Mouse (Mus musculus) spleen, postnatal 10 days (tissue): ENCODE data around the gene S1pr3.

ENCODE experiments used
- DNase-seq, 2 experiments: peaks; one replicate each; pipeline ENCODE4 v3.0.0; 2021 to 2022; ENCODE audit warnings: low spot score in 2 of 2

The S1pr3 gene

DNA sequence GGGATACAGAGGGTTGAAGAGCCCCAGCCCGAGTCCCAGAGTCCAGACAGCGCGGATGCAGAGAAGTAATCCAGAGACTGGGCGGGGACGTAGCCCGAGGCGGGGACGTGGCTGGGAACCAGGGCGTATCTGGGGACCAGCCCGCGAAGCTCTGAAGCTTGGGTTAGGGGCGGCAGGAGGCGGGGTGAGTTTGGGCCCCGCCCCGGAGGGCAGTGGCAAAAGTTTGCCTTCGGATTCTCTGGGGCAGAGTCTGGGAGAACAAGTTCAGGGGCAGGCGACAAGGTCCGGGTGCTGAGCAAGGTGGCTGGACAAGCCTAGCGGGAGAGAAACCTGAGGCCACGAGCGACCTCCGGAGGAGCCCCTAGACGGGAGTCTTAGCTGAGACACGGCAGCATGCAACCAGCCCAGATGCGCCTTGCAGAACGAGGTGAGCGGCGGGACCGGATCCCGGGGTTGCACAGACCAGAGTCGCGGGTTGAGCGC is at the start of gene S1pr3:
Gene S1pr3, plus strand, starts transcription at position 121 of the 483 bp plus-strand sequence.
- DNase-seq = peak in 1 of 2 experiments; percentile 46

DNA sequence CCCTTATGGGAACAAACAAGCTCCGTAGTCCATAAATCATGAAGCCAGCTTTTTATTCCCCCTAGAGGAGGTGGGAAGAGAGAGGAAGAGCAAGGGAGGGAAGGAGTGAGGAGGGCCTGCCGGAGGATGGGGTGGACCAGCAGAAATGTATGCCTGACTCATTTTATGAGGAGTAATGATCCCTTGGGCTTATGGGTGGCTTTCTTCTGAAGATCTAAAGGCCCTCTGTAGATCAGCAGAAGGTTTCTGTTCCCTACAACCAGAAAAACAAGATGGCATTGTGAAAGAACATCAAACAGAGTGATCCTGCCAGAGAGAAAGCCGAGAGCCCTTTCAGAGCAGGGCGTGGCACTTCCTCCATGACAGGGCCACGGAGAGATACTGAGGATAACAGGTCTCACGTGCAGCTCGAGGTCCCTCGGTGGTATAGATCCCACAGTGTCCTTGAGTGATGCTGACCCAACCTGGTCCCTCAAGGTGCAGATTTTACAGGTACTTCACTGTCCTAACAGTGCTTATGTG is 47.9 kb upstream of the S1pr3 start:
- DNase-seq = no peak

DNA sequence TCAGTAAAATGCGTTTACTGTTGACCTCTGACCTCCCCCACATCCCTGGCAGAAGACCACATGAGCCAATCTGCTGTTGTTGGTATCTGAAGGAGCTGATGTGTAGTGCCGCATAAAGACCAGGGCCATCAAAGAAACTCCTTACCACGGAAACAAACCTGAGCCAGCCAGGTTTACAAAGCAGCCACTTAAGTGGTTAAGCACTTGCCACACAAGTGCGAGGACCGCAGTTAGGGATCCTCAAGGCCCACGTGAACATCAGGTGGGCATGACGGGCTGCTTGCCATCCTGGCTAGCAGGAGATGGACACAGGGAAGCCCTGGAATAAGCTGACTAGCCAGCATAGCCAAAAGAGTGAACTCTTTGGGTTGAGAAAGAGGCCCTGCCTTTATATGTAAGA is 45.0 kb upstream of the S1pr3 start:
- DNase-seq = no peak

DNA sequence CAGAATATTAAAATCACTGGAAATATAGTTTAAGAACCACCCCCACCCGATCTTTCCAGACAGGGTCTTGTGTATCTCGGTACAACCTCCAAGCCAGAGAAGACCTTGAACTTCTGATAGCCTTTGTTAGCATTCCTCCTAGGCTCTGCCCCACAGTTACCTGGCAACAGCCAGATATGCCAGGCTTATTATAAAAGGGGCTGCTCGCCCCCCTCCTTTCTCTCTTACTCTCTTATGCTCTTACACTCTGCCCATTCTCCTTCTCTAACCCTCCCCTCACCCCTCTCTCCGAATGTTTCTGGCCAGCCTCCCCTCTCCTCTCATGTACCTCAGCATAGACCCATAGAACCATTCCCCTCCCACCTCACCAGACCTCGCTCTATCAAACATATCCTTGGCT is 44.5 kb upstream of the S1pr3 start:
- no peak for DNase-seq

DNA sequence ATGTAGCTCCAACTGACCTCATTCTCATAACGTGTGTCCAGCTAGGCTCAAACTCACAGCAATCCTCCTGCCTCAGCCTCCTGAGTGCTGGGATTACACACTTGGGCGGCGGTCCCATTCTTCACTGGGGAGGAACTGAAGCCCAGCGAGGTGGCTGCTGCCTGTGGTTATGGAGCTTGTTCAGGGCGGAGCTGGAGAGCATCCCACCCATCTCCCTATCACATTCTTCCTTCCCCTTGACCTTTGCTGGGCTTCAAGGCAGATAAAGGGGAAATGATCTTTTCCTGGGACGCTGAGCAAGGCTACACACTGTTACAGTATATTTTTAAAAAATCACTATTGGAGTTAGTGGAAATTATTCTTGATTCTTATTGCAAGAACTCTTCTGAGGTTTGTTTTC is 43.2 kb upstream of the S1pr3 start:
- DNase-seq = no peak

DNA sequence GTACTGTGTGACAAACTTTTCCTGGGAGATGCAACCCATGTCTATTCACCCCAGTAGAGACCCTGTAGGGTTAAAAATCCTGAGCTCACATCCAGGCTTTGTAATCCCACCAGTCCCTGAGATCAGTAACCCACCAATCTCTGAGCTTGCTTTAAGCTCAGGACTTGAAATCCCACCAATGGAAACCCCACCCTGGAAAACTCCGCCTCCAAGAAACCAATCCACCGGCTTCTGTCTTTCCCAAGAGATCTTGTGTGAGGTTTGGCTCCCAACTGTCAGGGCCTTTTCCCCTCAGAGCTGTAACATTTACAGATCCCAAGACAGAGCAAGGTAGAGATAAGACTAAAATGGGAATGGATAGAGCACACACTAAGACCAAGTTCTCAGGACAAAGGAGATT is 40.1 kb upstream of the S1pr3 start:
- no peak for DNase-seq

- no peak for DNase-seq
Observed at GRCm38 (mm10) chr13:51369354-51369753, 39.1 kb upstream of the S1pr3 start.

DNA sequence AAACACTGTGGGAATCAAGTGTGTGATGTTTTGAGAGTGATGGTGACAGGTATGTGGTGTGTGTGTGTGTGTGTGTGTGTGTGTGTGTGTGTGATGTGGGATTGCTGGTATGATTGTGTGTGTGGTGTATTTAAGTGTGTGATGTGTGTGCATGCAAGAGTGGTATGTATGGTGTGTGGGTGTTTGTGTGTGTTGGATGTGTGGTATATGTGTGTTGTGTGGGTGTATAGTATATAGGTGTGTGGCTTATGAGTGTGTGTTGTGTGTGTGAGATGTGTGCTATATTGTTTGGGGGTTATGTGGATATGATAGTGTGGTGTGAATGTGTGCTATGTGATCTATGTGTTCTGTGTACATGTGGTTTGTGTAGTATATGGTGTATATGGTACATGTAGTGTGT is 35.4 kb upstream of the S1pr3 start:
- DNase-seq = no peak

DNA sequence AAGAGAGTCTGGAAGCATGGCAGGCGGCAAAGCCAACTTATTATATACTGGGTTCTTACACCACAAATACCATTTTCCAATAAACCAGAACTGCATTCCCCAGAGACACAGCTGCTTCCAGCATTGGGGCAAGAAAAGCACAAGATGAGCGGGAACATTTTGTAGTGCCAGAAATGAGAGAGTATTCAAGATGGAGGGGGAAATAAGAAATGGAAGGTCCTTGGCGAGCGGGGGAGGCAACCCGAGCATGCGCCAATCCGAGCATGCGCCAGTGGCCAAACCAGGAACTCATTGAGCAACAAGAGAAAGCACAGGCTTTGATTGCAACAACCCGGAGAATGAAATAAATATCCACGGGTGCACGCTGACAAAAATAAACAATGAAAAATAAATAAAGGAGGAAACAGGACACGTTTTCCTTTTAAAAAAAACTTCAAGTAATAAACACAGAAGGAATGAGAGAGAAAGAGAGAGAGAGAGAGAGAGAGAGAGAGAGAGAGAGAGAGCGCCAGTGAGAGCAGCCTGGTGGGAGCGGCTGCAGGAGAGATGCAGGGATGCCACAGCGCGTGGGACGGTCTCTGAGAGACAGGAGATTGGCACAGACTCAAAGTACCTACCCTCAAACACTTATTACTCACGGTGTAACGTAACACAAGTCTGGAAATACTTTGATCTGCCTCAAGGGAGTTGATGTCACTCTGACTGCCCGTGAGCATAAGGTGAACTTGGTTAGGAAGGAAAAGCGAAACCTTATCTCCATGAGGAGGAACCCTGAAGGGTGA is 34.2 kb upstream of the S1pr3 start:
- DNase-seq = no peak

DNA sequence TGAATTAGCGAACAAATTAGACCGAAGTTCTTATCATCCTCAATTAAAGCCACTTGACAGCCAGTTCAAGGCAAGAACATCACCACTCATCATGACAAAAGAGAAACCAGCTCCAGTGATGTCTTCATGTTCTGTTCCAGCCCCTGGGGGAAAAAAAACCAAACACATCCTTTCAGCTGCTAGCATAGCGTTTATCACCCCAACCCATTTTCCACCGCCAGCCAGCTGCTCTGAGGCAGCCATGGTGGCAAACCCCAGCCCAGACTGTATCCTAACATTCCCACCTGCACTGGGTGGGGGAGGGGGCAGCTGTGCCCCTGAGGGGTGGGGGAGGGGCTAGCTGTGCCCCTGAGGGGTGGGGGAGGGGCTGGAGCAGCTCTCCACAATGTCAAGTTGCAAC is 30.3 kb upstream of the S1pr3 start:
- DNase-seq = no peak

GRCm38 (mm10) chr13:51379596-51379995 is 28.8 kb upstream of the S1pr3 start:
- DNase-seq = no peak

- no peak for DNase-seq
Observed at GRCm38 (mm10) chr13:51381498-51381897, 26.9 kb upstream of the S1pr3 start.

DNA sequence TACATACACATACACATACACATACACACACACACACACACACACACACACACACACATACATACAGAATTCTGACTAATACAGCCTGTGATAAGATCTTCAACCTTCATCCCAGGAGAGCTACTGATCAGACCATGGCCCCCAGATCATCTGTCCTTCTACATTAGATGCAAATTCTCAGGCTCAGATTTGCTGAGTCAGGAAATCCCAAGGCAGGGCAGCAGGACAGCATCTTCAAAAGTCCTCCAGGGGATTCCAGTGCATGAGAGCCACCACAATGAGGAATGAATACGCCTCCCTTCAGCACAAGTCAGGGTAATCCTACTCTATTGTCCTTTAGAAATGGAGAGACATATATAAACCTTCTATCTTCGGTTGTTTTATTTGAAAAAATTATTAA is 23.5 kb upstream of the S1pr3 start:
- no peak for DNase-seq

DNA sequence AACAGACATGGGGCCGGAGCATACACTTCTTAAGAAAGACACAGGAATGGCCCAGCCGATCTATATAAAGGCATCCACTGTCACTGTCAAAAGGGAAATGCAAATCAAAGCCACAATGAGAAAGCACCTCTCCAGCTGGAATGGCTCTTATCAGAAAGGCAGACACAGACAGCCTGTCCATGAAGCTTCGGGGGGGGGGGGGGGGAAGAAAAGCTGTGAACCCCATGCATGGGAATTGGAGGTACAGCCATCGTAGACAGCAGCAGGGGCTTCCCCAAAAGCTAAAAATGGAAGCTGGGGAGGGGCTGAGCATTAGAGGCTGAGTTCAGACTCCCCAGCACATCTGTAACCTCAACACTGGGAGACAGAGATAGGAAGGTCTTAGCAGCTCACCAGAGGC is 20.5 kb upstream of the S1pr3 start:
- DNase-seq = no peak

- no peak for DNase-seq
Observed at GRCm38 (mm10) chr13:51390398-51390797, 18.0 kb upstream of the S1pr3 start.

DNA sequence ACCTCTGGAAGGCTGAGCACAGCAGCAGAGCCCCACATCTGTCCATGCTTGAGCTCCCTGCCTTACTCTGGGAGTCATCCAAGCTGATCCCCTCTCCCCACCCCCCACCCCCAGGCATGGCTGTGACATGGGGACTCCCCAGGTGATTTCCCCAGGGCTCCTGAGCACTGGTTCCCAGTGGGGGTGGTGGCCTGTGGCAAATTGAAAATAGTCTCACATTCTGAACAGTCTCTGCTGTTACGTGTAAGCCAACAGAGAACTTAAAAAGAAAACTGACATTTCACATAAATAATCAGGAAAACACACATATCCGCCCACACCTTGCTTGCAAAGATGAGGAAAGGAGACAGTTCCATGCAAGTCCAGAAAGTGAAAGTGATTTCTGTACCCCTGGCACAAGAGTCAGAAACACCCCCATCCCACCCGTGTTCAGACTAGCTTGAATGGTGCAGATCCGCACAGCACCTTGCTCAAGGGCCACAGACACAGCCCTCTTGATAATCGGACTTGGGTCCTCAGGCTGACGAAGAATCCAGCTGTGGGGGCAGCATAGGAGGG is 17.0 kb upstream of the S1pr3 start:
- DNase-seq = no peak

DNA sequence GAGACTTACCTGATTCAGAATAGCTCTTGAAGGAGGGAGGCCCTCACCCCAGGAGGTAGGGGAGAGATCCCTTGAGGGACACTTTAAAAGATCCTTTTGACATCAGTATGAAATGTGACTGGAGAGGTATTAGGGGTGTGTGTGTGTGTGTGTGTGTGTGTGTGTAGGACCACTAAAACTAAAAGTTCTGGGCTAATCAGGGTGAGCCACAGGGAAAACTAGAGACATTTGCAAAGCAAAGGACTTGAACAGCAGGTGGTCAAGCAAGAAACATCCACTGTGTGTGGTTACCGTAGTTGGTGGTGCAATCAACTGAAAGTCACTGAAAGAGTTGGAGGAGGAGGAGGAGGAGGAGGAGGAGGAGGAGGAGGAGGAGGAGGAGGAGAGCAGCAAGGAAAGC is 16.2 kb upstream of the S1pr3 start:
- DNase-seq = no peak

DNA sequence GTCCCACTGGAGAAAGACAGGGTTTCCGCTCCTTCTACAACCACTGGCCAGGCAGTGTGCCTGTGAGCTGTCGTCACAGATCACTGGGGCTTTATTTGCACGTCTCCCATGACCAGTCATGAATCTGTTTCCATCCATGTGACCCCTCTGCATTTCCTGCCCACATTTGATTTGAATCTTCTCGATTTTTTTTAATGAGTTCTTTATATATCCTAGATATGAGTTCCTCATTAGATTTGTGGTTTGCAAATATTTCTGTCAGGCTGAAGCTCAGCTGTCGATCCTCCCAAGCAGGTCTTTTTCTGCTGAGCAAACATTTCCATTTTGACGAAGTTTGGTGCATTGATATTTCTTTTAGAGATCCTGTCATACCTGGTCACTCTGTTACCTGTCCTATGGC is 10.6 kb upstream of the S1pr3 start:
- no peak for DNase-seq

DNA sequence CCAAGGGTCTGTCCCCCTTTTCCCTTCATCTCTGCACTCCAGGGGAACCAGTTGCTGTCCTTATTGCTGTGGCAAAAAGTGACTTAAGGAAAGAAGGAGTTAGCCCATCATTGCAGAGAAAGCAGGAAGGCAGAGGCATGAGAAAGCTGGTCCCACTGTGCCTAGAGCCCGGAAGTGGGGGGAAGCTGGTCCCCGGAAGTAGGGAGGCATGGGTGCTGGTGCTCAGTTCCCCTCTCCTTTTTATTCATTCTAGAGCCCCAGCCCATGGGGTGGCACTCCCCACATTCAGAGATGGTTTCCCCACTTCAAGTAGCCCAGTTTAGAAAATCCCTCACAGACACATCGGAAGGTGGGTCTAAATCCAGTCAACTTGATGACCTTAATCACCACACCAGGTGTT is 8.9 kb upstream of the S1pr3 start:
- DNase-seq = no peak

DNA sequence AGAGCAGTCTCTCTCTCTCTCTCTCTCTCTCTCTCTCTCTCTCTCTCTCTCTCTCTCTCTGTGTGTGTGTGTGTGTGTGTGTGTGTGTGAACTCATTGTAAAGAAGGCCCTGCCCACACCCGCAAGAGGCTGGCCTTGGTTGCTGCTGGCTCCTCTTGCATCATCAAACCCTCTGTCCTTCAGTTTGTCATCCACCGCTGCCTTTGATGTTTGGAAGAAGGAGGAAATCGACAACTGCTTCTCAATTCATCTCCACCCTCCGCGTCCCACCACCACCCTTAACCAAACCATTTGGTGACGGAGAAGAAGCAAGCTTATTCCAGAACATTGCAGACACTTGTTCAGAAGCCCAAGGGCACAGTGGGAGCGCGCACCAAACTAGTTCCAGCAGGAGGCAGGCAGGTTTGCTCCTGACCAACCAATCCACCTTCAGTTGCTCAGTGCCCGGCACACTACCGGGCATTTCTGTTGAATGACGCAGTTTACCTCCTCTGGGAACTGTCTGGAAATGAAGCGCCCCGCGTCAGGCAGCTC is 8.2 kb upstream of the S1pr3 start:
- peak in 1 of 2 experiments; percentile 22 for DNase-seq

- peak in 1 of 2 experiments; percentile 64 for DNase-seq
Observed at GRCm38 (mm10) chr13:51400736-51401501, 7.5 kb upstream of the S1pr3 start.

GRCm38 (mm10) chr13:51404566-51404965 is 3.9 kb upstream of the S1pr3 start:
- DNase-seq = no peak
